Mouse (Mus musculus) erythroblast, embryonic 14.5 days (primary cell): Measurements from ENCODE around the gene Ppp1r9a.

Experiments
- GATA1 ChIP-seq: IDR thresholded peaks from 2 replicates; pipeline ENCODE4 v1.6.1; 2012; ENCODE audit warnings: low read length, inconsistent platforms, mixed read lengths
- TAL1 ChIP-seq: IDR thresholded peaks from 3 replicates; pipeline ENCODE4 v1.6.1; 2012; ENCODE audit warnings: low read length, inconsistent platforms, mixed read lengths

DNA sequence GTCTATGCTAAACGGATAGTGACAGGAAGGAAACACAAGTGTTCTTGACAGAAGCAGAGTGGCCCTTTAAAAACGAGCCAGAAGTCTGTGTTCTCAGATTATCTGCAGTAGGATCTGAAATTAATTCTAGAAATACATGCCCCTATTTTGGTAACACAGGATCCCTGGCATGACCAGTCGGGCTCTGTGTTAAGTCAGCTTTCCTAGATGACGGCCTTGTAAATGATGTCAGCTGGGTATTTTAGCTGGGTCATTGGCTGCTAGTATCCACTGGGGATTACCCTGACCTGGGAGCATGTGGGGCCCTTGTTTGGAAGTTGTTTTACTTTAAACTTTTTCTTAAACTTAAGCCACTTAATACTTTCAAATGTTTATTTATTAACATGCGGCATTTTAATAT lies 125.1 kb downstream of the Ppp1r9a start:
- TF ChIP-seq TAL1 (no peak), GATA1 (no peak)
